Mouse (Mus musculus): ENCODE results near the gene Ncs1.

Gene Ncs1

DNA sequence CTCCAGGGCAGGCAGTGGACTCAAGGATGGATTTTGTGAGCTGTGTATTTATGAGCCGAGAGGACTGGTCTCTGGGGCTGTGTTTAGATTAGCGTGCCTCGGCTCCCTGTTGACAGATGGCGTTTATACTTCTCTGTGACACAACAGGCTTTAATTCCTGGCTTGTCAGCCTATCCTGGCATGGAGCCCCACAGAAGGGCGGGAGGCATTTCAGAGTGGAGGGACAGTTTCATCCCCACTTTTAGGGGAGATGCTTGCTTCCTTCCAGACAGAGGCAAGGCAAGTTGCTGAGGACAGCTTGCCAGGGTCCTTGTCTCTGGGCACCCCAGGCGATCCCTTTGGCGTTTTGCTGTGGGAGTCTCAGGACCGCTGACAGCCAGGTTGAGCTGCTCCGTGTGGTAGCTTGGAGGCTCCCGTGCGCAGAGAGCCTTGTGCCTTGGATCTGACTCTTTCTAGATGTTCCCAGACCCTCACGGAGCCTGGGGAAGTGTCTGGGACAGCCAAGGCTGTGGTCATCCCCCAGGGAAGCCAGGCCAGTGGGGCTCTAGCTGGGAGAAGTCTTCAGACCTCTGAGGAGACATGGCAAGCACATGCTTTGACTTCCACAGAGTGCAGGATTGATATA is 92.2 kb downstream of the Ncs1 start:
- DNase-seq (ENCODE audit: low read depth, low spot score): no peak

DNA sequence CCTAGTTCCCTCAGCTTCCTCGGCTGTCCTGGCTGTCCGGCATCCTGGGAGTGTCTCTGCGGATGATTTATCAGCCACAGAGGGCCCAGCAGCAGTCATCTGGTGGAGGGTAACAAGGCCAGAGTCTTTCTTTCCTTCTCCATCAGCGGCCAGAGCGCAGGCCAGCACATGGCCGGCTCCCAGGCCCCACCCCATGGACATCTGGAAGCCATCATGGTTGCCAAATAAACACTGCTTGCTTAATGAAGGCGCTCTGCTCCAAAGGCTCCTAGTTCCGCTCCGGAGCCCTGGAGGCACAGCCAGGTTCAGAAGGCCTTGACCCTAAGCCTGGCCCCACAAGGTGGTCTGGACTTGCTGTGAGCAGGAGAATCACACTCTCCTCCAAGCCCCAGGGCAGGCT is 94.2 kb downstream of the Ncs1 start:
- DNase-seq (ENCODE audit: low read depth, low spot score): no peak

DNA sequence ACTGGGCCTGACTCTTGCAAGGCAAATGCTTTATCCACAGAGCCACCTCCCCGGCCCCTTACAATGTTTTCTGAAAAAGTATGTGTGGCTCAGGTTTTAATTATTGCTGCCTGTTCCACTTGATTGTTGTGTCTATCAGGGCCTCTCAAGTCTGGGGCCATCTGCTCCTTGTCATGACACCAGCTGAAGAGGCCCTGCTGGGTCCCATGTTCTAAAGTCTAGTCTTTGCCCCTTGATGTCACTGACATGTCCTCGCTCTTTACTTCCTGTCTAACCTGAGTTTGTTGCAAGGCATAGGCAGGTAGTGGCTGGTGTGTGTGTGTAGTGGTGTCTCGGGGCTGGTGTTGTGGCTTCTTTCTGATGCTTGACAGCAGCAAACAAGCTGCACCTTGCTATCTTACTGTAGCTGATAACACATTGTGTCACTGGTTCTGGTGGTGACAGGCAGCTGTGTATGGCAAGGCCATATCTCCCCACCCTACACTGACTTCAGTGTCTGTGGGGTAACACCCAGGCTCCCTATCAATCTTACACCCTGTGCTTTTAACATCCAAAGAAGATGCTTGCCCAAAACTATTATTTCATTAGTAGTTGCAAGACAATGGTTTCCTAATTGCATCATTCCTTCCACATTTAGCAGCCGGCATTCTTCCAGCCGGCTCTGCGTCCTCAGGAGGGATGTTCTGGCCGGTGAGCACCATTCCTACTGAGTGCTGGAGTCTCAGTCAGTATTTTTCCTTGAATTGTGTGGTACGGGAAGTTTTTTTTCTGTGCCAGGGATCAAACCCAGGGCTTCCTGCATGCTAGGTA is 96.3 kb downstream of the Ncs1 start:
- no peak for DNase-seq (ENCODE audit: low read depth, low spot score)

All from CD4-positive helper T cell, adult 2 months (primary cell).